Mouse (Mus musculus) v-Abl transformed pro-B cells (cell line): Measurements from ENCODE around the gene Gm13030.

Experiments used
- in situ Hi-C, 2 experiments: fragments of 400-800 bp; cut with MboI; formaldehyde crosslinking; loops; one replicate each; pipeline ENCODE4 v1.15.1; 2025; ENCODE audit not compliant: unreplicated experiment in 2 of 2

Gm13030 gene

DNA sequence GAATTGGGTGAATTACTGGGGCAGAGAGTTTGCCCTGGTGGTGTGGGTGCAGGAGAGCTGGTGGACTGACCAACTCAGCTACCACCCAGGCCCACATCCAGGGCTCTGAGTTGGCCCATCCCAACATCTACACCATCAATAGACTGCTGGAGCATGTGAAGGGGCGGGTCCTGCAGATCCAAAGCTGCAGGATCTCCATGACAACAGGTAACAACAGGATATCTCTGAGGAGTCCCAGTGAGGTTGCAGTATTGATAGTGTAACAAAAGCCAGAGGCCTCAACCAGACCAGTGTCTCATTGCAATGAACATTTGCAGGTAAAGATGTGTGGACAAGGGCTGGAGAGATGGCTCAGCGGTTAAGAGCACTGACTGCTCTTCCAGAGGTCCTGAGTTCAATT is 52.7 kb downstream of the Gm13030 start:
- in situ Hi-C loops: loop anchor here in 1 of 2 experiments (25.0 kb wide), 1 partner anchor 1534 kb away; the partner anchor contains the start of gene Wnt4
